Mouse (Mus musculus) thymus, adult 18-20 months (tissue): Measurements from ENCODE around the gene Slc35f1.

Experiments used
- DNase-seq, 2 experiments: peaks; one replicate each; pipeline ENCODE4 v3.0.0; 2022; ENCODE audit warnings: mixed read lengths in 2 of 2

The Slc35f1 gene

GRCm38 (mm10) chr10:52690334-52690991, at the start of gene Slc35f1:
TSS of gene Slc35f1 (plus strand) at chr10:52690533.
- no peak for DNase-seq

- DNase-seq: no peak
Measured at GRCm38 (mm10) chr10:52671234-52671633, 19.1 kb upstream of the Slc35f1 start.

- no peak for DNase-seq
Measured at GRCm38 (mm10) chr10:52690992-52691731, 829 bp downstream of the Slc35f1 start.

GRCm38 (mm10) chr10:52703688-52704087, 13.4 kb downstream of the Slc35f1 start:
- no peak for DNase-seq

- DNase-seq: no peak
Measured at GRCm38 (mm10) chr10:52704101-52705051, 14.0 kb downstream of the Slc35f1 start.

- no peak for DNase-seq
Measured at GRCm38 (mm10) chr10:52709482-52709881, 19.1 kb downstream of the Slc35f1 start.

- no peak for DNase-seq
Measured at GRCm38 (mm10) chr10:52712166-52712565, 21.8 kb downstream of the Slc35f1 start.

- no peak for DNase-seq
Measured at GRCm38 (mm10) chr10:52714557-52714956, 24.2 kb downstream of the Slc35f1 start.

- no peak for DNase-seq
Measured at GRCm38 (mm10) chr10:52715146-52715545, 24.8 kb downstream of the Slc35f1 start.

GRCm38 (mm10) chr10:52718199-52718917, 28.0 kb downstream of the Slc35f1 start:
- no peak for DNase-seq

GRCm38 (mm10) chr10:52726674-52727073, 36.3 kb downstream of the Slc35f1 start:
- DNase-seq: no peak

GRCm38 (mm10) chr10:52742671-52743379, 52.5 kb downstream of the Slc35f1 start:
- no peak for DNase-seq

GRCm38 (mm10) chr10:52743831-52744230, 53.5 kb downstream of the Slc35f1 start:
- DNase-seq: no peak

- DNase-seq: no peak
Measured at GRCm38 (mm10) chr10:52748028-52748597, 57.8 kb downstream of the Slc35f1 start.

GRCm38 (mm10) chr10:52755949-52756679, 65.8 kb downstream of the Slc35f1 start:
- DNase-seq: no peak

GRCm38 (mm10) chr10:52757496-52758260, 67.3 kb downstream of the Slc35f1 start:
- no peak for DNase-seq

- no peak for DNase-seq
Measured at GRCm38 (mm10) chr10:52758589-52758988, 68.3 kb downstream of the Slc35f1 start.

- DNase-seq: no peak
Measured at GRCm38 (mm10) chr10:52760527-52760926, 70.2 kb downstream of the Slc35f1 start.

GRCm38 (mm10) chr10:52779926-52780485, 89.7 kb downstream of the Slc35f1 start:
- DNase-seq: no peak

GRCm38 (mm10) chr10:52787075-52787474, 96.7 kb downstream of the Slc35f1 start:
- no peak for DNase-seq
